Mouse (Mus musculus) liver, embryonic 14.5 days (tissue): ENCODE measurements at regions not wholly inside any gene's neighbourhood (a gene's known extent, or its start where the extent isn't known, plus 50 kb on each side); places are given as distances from the start of the nearest gene placed in this dataset.

Experiments
- CTCF ChIP-seq: IDR thresholded peaks from 2 replicates; pipeline ENCODE4 v1.5.1; 2016; ENCODE audit warnings: antibody characterized with exemption, low read depth, control low read depth
- EP300 ChIP-seq: IDR thresholded peaks from 2 replicates; pipeline ENCODE4 v1.6.1; 2016; ENCODE audit warnings: antibody characterized with exemption, low read depth

GRCm38 (mm10) chr14:99535781-99536180 is 237.3 kb downstream of the Klf5 start:
- no peak for TF ChIP-seq CTCF
- no peak for TF ChIP-seq EP300
